Mouse (Mus musculus) midbrain, embryonic 12.5 days (tissue): ENCODE measurements around the gene Zfp638. TPM values are rescaled to one million over a fixed set of nuclear protein-coding genes. Genes with fewer than 3 reads are reported as not detected.
A peak's percentile ranks its signal among the peaks of the same experiment; 100 is the strongest.
"Not testable (repeated sequence)": the region's sequence is repeated elsewhere in the genome, so short reads cannot be mapped to it uniquely, and the experiment has no call there.

Experiments used
- ATAC-seq: fragments of 200-750 bp; cut with Nextera tagmentation; 2 replicates; pipeline ENCODE4 v1.8.0; 2017; ENCODE audit warnings: low read depth, moderate TSS enrichment, moderate library complexity; ENCODE audit not compliant: low FRiP score
- H3K27ac ChIP-seq: fragments of 300-500 bp; sonication (generic); replicated peaks from 2 replicates; pipeline ENCODE4 v1.5.1; 2016; ENCODE audit warnings: mild to moderate bottlenecking
- H3K27me3 ChIP-seq: fragments of 300-500 bp; sonication (generic); 2 replicates; pipeline ENCODE4 v1.6.1; 2016; ENCODE audit warnings: mild to moderate bottlenecking
- H3K36me3 ChIP-seq: fragments of 300-500 bp; sonication (generic); 2 replicates; pipeline ENCODE4 v1.6.1; 2016
- H3K4me1 ChIP-seq: fragments of 300-500 bp; sonication (generic); 2 replicates; pipeline ENCODE4 v1.6.1; 2016
- H3K4me2 ChIP-seq: fragments of 300-500 bp; sonication (generic); replicated peaks from 2 replicates; pipeline ENCODE4 v1.6.1; 2016; ENCODE audit warnings: mild to moderate bottlenecking, moderate library complexity
- H3K4me3 ChIP-seq: fragments of 300-500 bp; sonication (generic); 2 replicates; pipeline ENCODE4 v1.5.1; 2016; ENCODE audit warnings: mild to moderate bottlenecking
- H3K9ac ChIP-seq: fragments of 300-500 bp; sonication (generic); replicated peaks from 2 replicates; pipeline ENCODE4 v1.6.1; 2016; ENCODE audit warnings: mild to moderate bottlenecking, moderate library complexity
- H3K9me3 ChIP-seq: fragments of 300-500 bp; sonication (generic); 2 replicates; pipeline ENCODE4 v1.6.1; 2016; ENCODE audit warnings: mild to moderate bottlenecking
- WGBS: fragments of 180-500 bp; shearing (Covaris S2); methylation state at CpG from one replicate; pipeline ENCODE4 v1.1.7; 2016; 5-methylcytosine and 5-hydroxymethylcytosine counted together
- polyA plus RNA-seq: library from polyadenylated mRNA; unstranded; fragments of >200 nt; fragmentation: Nextera tagmentation; extraction: Ambion mirVana; gene quantifications from 2 replicates; pipeline ENCODE4 v1.2.1, GENCODE M21; 2016

The Zfp638 gene
- polyA plus RNA-seq, 1 experiment from 2014 or later, result 102 TPM

- no peak overlapping the region for H3K4me2 ChIP-seq
- H3K9me3 ChIP-seq, result no peaks in the 10 kb centered on the region
- no peaks in the 10 kb centered on the region for H3K4me1 ChIP-seq
- H3K27me3 ChIP-seq, result no peaks in the 10 kb centered on the region
- peaks cover 50% of the 10 kb centered on the region for H3K36me3 ChIP-seq
- ATAC-seq, result no peak
- no peak overlapping the region for H3K4me3 ChIP-seq
- H3K9ac ChIP-seq, result no peak overlapping the region
- no peak overlapping the region for H3K27ac ChIP-seq
- 97% methylated on average over 13 of the region's 13 CpGs for WGBS
Measured at GRCm38 (mm10) chr6:83942806-83943205, 75.9 kb downstream of the Zfp638 start.

- no peaks in the 10 kb centered on the region for H3K9me3 ChIP-seq
- no peak overlapping the region for H3K9ac ChIP-seq
- no peaks in the 10 kb centered on the region for H3K4me1 ChIP-seq
- H3K36me3 ChIP-seq, result peaks cover 43% of the 10 kb centered on the region
- H3K27ac ChIP-seq, result no peak overlapping the region
- H3K27me3 ChIP-seq, result no peaks in the 10 kb centered on the region
- no peak overlapping the region for H3K4me3 ChIP-seq
- no peak for ATAC-seq
- no peak overlapping the region for H3K4me2 ChIP-seq
Measured at GRCm38 (mm10) chr6:83953603-83954002, 86.7 kb downstream of the Zfp638 start.

- no peaks in the 10 kb centered on the region for H3K4me1 ChIP-seq
- H3K27me3 ChIP-seq, result no peaks in the 10 kb centered on the region
- no peak overlapping the region for H3K4me2 ChIP-seq
- H3K36me3 ChIP-seq, result peaks cover 67% of the 10 kb centered on the region
- H3K27ac ChIP-seq, result no peak overlapping the region
- no peak overlapping the region for H3K4me3 ChIP-seq
- no peak for ATAC-seq
- H3K9me3 ChIP-seq, result no peaks in the 10 kb centered on the region
- 95% methylated on average over 5 of the region's 5 CpGs for WGBS
- no peak overlapping the region for H3K9ac ChIP-seq
Measured at GRCm38 (mm10) chr6:83987642-83988041, 120.7 kb downstream of the Zfp638 start.

- WGBS, result 79% methylated on average over 1 of the region's 1 CpGs
- H3K9ac ChIP-seq, result no peak overlapping the region
- no peak overlapping the region for H3K4me2 ChIP-seq
- H3K27ac ChIP-seq, result no peak overlapping the region
- H3K4me1 ChIP-seq, result no peaks in the 10 kb centered on the region
- ATAC-seq, result no peak
- H3K9me3 ChIP-seq, result no peaks in the 10 kb centered on the region
- H3K27me3 ChIP-seq, result no peaks in the 10 kb centered on the region
- H3K36me3 ChIP-seq, result peaks cover 23% of the 10 kb centered on the region
- no peak overlapping the region for H3K4me3 ChIP-seq
Measured at GRCm38 (mm10) chr6:84002716-84003115, 135.8 kb downstream of the Zfp638 start.

- ATAC-seq, result no peak
- H3K27ac ChIP-seq, result no peak overlapping the region
- peaks cover 12% of the 10 kb centered on the region for H3K4me1 ChIP-seq
- WGBS, result 85% methylated on average over 4 of the region's 4 CpGs
- H3K36me3 ChIP-seq, result peaks cover 7% of the 10 kb centered on the region
- H3K27me3 ChIP-seq, result peaks cover 8% of the 10 kb centered on the region; the same call in 1 of the 2 replicates
- no peak overlapping the region for H3K4me3 ChIP-seq
- no peak overlapping the region for H3K9ac ChIP-seq
- H3K4me2 ChIP-seq, result no peak overlapping the region
- no peaks in the 10 kb centered on the region for H3K9me3 ChIP-seq
Measured at GRCm38 (mm10) chr6:84004295-84004694, 137.4 kb downstream of the Zfp638 start.

GRCm38 (mm10) chr6:84008363-84009171, 141.7 kb downstream of the Zfp638 start, which contains the start of gene Dysf:
Gene Dysf (plus strand): TSS chr6:84008590.
- 0 out of 2 replicates have a peak, but pooled peaks have one; percentile 21 for ATAC-seq
- Histone ChIP-seq H3K27me3 (peaks cover 19% of the 10 kb centered on the region; the same call in 1 of the 2 replicates), H3K9me3 (no peaks in the 10 kb centered on the region), H3K4me2 (peak within 1 kb of the TSS; percentile 81), H3K27ac (no peak within 1 kb of the TSS), H3K36me3 (no peaks in the 10 kb centered on the region), H3K4me3 (peak within 1 kb of the TSS; percentile 44), H3K4me1 (peaks cover 32% of the 10 kb centered on the region), H3K9ac (peak within 1 kb of the TSS; percentile 37)
- WGBS, result 1% methylated on average over 41 of the region's 41 CpGs

GRCm38 (mm10) chr6:84009172-84009872, 142.4 kb downstream of the Zfp638 start:
- Histone ChIP-seq H3K9me3 (no peaks in the 10 kb centered on the region), H3K4me1 (peaks cover 32% of the 10 kb centered on the region), H3K27me3 (peaks cover 19% of the 10 kb centered on the region; the same call in 1 of the 2 replicates), H3K9ac (no peak overlapping the region), H3K27ac (no peak overlapping the region), H3K4me2 (peak overlapping the region; percentile 81), H3K4me3 (peak overlapping the region; percentile 44), H3K36me3 (no peaks in the 10 kb centered on the region)
- 22% methylated on average over 8 of the region's 8 CpGs for WGBS
- no peak for ATAC-seq

- Histone ChIP-seq H3K4me2 (peak overlapping the region; percentile 16), H3K27ac (no peak overlapping the region), H3K36me3 (no peaks in the 10 kb centered on the region), H3K4me3 (no peak overlapping the region), H3K9me3 (no peaks in the 10 kb centered on the region), H3K4me1 (peaks cover 32% of the 10 kb centered on the region), H3K9ac (no peak overlapping the region), H3K27me3 (peaks cover 19% of the 10 kb centered on the region; the same call in 1 of the 2 replicates)
- 15% methylated on average over 4 of the region's 4 CpGs for WGBS
- ATAC-seq, result peak; percentile 41
Measured at GRCm38 (mm10) chr6:84009915-84010302, 143.0 kb downstream of the Zfp638 start.

- 39% methylated on average over 8 of the region's 8 CpGs for WGBS
Measured at GRCm38 (mm10) chr6:84010303-84011225, 143.7 kb downstream of the Zfp638 start.

GRCm38 (mm10) chr6:84014961-84015683, 148.2 kb downstream of the Zfp638 start:
- not testable (repeated sequence) for H3K9me3 ChIP-seq, ATAC-seq, H3K4me2 ChIP-seq, H3K36me3 ChIP-seq, H3K27ac ChIP-seq, H3K9ac ChIP-seq, H3K4me3 ChIP-seq
- Histone ChIP-seq H3K4me1 (peaks cover 21% of the 10 kb centered on the region), H3K27me3 (peaks cover 28% of the 10 kb centered on the region)
- WGBS, result 62% methylated on average over 4 of the region's 4 CpGs

More at GRCm38 (mm10) chr6:84010303-84011225, 143.7 kb downstream of the Zfp638 start:
- H3K4me1 ChIP-seq, result peaks cover 32% of the 10 kb centered on the region
- H3K36me3 ChIP-seq, result no peaks in the 10 kb centered on the region
- H3K27ac ChIP-seq, result peak overlapping the region; percentile 49
- peak; percentile 62 for ATAC-seq
- H3K27me3 ChIP-seq, result peaks cover 19% of the 10 kb centered on the region; the same call in 1 of the 2 replicates
- H3K4me3 ChIP-seq, result no peak overlapping the region
- H3K9ac ChIP-seq, result no peak overlapping the region
- no peaks in the 10 kb centered on the region for H3K9me3 ChIP-seq
- H3K4me2 ChIP-seq, result peak overlapping the region; percentile 16

GRCm38 (mm10) chr6:84016851-84017250, 149.9 kb downstream of the Zfp638 start:
- H3K4me3 ChIP-seq, result no peak overlapping the region
- no peak overlapping the region for H3K27ac ChIP-seq
- peaks cover 27% of the 10 kb centered on the region for H3K27me3 ChIP-seq
- no peaks in the 10 kb centered on the region for H3K9me3 ChIP-seq
- 82% methylated on average over 7 of the region's 7 CpGs for WGBS
- H3K36me3 ChIP-seq, result no peaks in the 10 kb centered on the region
- no peak overlapping the region for H3K9ac ChIP-seq
- no peak for ATAC-seq
- peaks cover 12% of the 10 kb centered on the region for H3K4me1 ChIP-seq
- H3K4me2 ChIP-seq, result no peak overlapping the region
